Mouse (Mus musculus): ENCODE data around the gene Shd. TPM values are rescaled to one million over a fixed set of nuclear protein-coding genes. Genes with fewer than 3 reads are reported as not detected.

Gene Shd
- polyA plus RNA-seq, 1 experiment from 2014 or later: 105 TPM

GRCm38 (mm10) chr17:55952447-55953027 is 17.7 kb upstream of the Shd start, which contains the start of gene Ebi3:
TSS of gene Ebi3 (plus strand) at chr17:55952640.
- H3K4me3 ChIP-seq: no peak within 1 kb of the TSS
- H3K27ac ChIP-seq: no peak within 1 kb of the TSS
- H3K27me3 ChIP-seq (ENCODE audit: insufficient read depth, poor library complexity, severe bottlenecking): peaks cover 14% of the 10 kb centered on the region
- 73% methylated on average over 6 of the region's 6 CpGs for WGBS
- H3K9me3 ChIP-seq: no peaks in the 10 kb centered on the region
- peaks cover 19% of the 10 kb centered on the region for H3K4me1 ChIP-seq (replicated peaks)
- DNase-seq (ENCODE audit: low spot score): no peak
- no peaks in the 10 kb centered on the region for H3K36me3 ChIP-seq

- H3K9me3 ChIP-seq: no peaks in the 10 kb centered on the region
- WGBS: 79% methylated on average over 6 of the region's 6 CpGs
- H3K36me3 ChIP-seq: no peaks in the 10 kb centered on the region
Observed at GRCm38 (mm10) chr17:55953751-55954150, 16.5 kb upstream of the Shd start.

GRCm38 (mm10) chr17:55954229-55954628 is 16.0 kb upstream of the Shd start:
- 41% methylated on average over 16 of the region's 16 CpGs for WGBS
- H3K27me3 ChIP-seq (ENCODE audit: insufficient read depth, poor library complexity, severe bottlenecking): peaks cover 14% of the 10 kb centered on the region
- no peak for DNase-seq (ENCODE audit: low spot score)
- no peaks in the 10 kb centered on the region for H3K9me3 ChIP-seq
- H3K36me3 ChIP-seq: no peaks in the 10 kb centered on the region
- H3K4me1 ChIP-seq (replicated peaks): peaks cover 31% of the 10 kb centered on the region
- H3K4me3 ChIP-seq: no peak overlapping the region
- H3K27ac ChIP-seq: no peak overlapping the region; the same call in 1 of the 2 replicates

More at GRCm38 (mm10) chr17:55953751-55954150, 16.5 kb upstream of the Shd start:
- no peak overlapping the region for H3K27ac ChIP-seq
- H3K27me3 ChIP-seq (ENCODE audit: insufficient read depth, poor library complexity, severe bottlenecking): peaks cover 14% of the 10 kb centered on the region
- H3K4me1 ChIP-seq (replicated peaks): peaks cover 31% of the 10 kb centered on the region
- no peak overlapping the region for H3K4me3 ChIP-seq
- no peak for DNase-seq (ENCODE audit: low spot score)

GRCm38 (mm10) chr17:55956129-55956528 is 14.1 kb upstream of the Shd start:
- H3K27me3 ChIP-seq (ENCODE audit: insufficient read depth, poor library complexity, severe bottlenecking): peaks cover 14% of the 10 kb centered on the region
- peak; percentile 72 for DNase-seq (ENCODE audit: low spot score)
- peak overlapping the region; percentile 74 for H3K27ac ChIP-seq
- no peaks in the 10 kb centered on the region for H3K9me3 ChIP-seq
- WGBS: 1% methylated on average over 26 of the region's 26 CpGs
- peaks cover 39% of the 10 kb centered on the region for H3K4me1 ChIP-seq (replicated peaks)
- H3K4me3 ChIP-seq: peak overlapping the region; percentile 57
- H3K36me3 ChIP-seq: peaks cover 7% of the 10 kb centered on the region

- Histone ChIP-seq H3K27ac (no peak overlapping the region), H3K9me3 (no peaks in the 10 kb centered on the region), H3K27me3 (ENCODE audit: insufficient read depth, poor library complexity, severe bottlenecking) (peaks cover 14% of the 10 kb centered on the region), H3K4me3 (peak overlapping the region; percentile 57), H3K4me1 (replicated peaks) (peaks cover 39% of the 10 kb centered on the region), H3K36me3 (peaks cover 12% of the 10 kb centered on the region)
- DNase-seq (ENCODE audit: low spot score): no peak
- WGBS: 30% methylated on average over 6 of the region's 6 CpGs
Observed at GRCm38 (mm10) chr17:55956591-55956990, 13.7 kb upstream of the Shd start.

GRCm38 (mm10) chr17:55957168-55957567 is 13.1 kb upstream of the Shd start:
- Histone ChIP-seq H3K4me1 (replicated peaks) (peaks cover 37% of the 10 kb centered on the region), H3K36me3 (peaks cover 18% of the 10 kb centered on the region), H3K9me3 (no peaks in the 10 kb centered on the region), H3K27me3 (ENCODE audit: insufficient read depth, poor library complexity, severe bottlenecking) (peaks cover 14% of the 10 kb centered on the region), H3K27ac (peak overlapping the region; percentile 69), H3K4me3 (peak overlapping the region; percentile 57; the same call in 1 of the 2 replicates)
- WGBS: 15% methylated on average over 9 of the region's 9 CpGs
- peak; percentile 81 for DNase-seq (ENCODE audit: low spot score)

- Histone ChIP-seq H3K27me3 (ENCODE audit: insufficient read depth, poor library complexity, severe bottlenecking) (peaks cover 14% of the 10 kb centered on the region), H3K36me3 (peaks cover 23% of the 10 kb centered on the region), H3K4me1 (replicated peaks) (peaks cover 37% of the 10 kb centered on the region), H3K9me3 (no peaks in the 10 kb centered on the region), H3K4me3 (peak overlapping the region; percentile 57), H3K27ac (peak overlapping the region; percentile 90)
- WGBS: 83% methylated on average over 13 of the region's 13 CpGs
- no peak for DNase-seq (ENCODE audit: low spot score)
Observed at GRCm38 (mm10) chr17:55957726-55958583, 12.3 kb upstream of the Shd start.

- no peak for DNase-seq (ENCODE audit: low spot score)
- Histone ChIP-seq H3K9me3 (no peaks in the 10 kb centered on the region), H3K27me3 (ENCODE audit: insufficient read depth, poor library complexity, severe bottlenecking) (peaks cover 14% of the 10 kb centered on the region), H3K4me3 (peak overlapping the region; percentile 53), H3K4me1 (replicated peaks) (peaks cover 37% of the 10 kb centered on the region), H3K36me3 (peaks cover 29% of the 10 kb centered on the region), H3K27ac (peak overlapping the region; percentile 90)
- WGBS: 30% methylated on average over 2 of the region's 2 CpGs
Observed at GRCm38 (mm10) chr17:55958584-55958886, 11.7 kb upstream of the Shd start.

- peaks cover 35% of the 10 kb centered on the region for H3K36me3 ChIP-seq
- peaks cover 37% of the 10 kb centered on the region for H3K4me1 ChIP-seq (replicated peaks)
- peak; percentile 94 for DNase-seq (ENCODE audit: low spot score)
- H3K9me3 ChIP-seq: no peaks in the 10 kb centered on the region
- peak within 1 kb of the TSS; percentile 53 for H3K4me3 ChIP-seq
- under 1% methylated on average over 46 of the region's 46 CpGs for WGBS
- H3K27ac ChIP-seq: peak within 1 kb of the TSS; percentile 90
- peaks cover 14% of the 10 kb centered on the region for H3K27me3 ChIP-seq (ENCODE audit: insufficient read depth, poor library complexity, severe bottlenecking)
Observed at GRCm38 (mm10) chr17:55958918-55959728, 11.1 kb upstream of the Shd start, which contains the start of gene Yju2. TSS of gene Yju2 (plus strand) at chr17:55959099.

GRCm38 (mm10) chr17:55959946-55960740 is 10.1 kb upstream of the Shd start:
- Histone ChIP-seq H3K9me3 (no peaks in the 10 kb centered on the region), H3K4me3 (peak overlapping the region; percentile 53), H3K36me3 (peaks cover 45% of the 10 kb centered on the region), H3K27me3 (ENCODE audit: insufficient read depth, poor library complexity, severe bottlenecking) (peaks cover 4% of the 10 kb centered on the region), H3K4me1 (replicated peaks) (peaks cover 37% of the 10 kb centered on the region), H3K27ac (peak overlapping the region; percentile 90)
- WGBS: 81% methylated on average over 10 of the region's 10 CpGs
- no peak for DNase-seq (ENCODE audit: low spot score)

- Histone ChIP-seq H3K4me1 (replicated peaks) (peaks cover 37% of the 10 kb centered on the region), H3K27ac (no peak overlapping the region), H3K36me3 (peaks cover 52% of the 10 kb centered on the region), H3K27me3 (ENCODE audit: insufficient read depth, poor library complexity, severe bottlenecking) (no peaks in the 10 kb centered on the region), H3K4me3 (no peak overlapping the region), H3K9me3 (no peaks in the 10 kb centered on the region)
- peak; percentile 0 for DNase-seq (ENCODE audit: low spot score)
Observed at GRCm38 (mm10) chr17:55960791-55961190, 9.5 kb upstream of the Shd start.

- no peak overlapping the region for H3K27ac ChIP-seq
- WGBS: 91% methylated on average over 7 of the region's 7 CpGs
- peaks cover 60% of the 10 kb centered on the region for H3K36me3 ChIP-seq
- no peak overlapping the region for H3K4me3 ChIP-seq
- peak; percentile 2 for DNase-seq (ENCODE audit: low spot score)
- peaks cover 28% of the 10 kb centered on the region for H3K4me1 ChIP-seq (replicated peaks)
- no peaks in the 10 kb centered on the region for H3K9me3 ChIP-seq
- H3K27me3 ChIP-seq (ENCODE audit: insufficient read depth, poor library complexity, severe bottlenecking): no peaks in the 10 kb centered on the region
Observed at GRCm38 (mm10) chr17:55961631-55962030, 8.6 kb upstream of the Shd start.
